Mouse (Mus musculus): Measurements from ENCODE around the gene Calm4.

DNA sequence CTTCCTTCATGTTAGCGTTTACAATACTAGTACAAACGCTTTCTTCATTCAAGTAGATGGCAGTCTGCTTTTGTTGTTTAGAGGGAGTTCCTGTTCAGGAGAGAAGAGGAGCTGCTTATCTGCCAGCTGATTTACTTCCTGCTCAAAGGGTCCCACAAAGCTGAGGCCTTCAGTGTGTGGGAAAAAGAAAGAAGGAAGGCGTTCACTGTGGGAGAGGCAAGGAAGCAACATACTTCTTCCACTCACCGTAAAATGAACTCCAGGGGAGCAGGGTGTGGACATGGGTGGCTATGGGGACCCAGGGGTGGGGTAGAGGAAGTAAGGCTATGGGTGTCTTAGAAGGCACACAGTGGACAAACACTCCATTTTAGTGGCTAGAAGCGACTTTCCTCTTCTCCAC lies 31.9 kb upstream of the Calm4 start:
- TF ChIP-seq CTCF (IDR thresholded peaks at IDR 0.05; ENCODE audit: low read depth) (no peak), EP300 (IDR thresholded peaks at IDR 0.05; ENCODE audit: low read depth) (no peak)
